Mouse (Mus musculus) hindbrain, embryonic 15.5 days (tissue): ENCODE results near the gene Gm17428. TPM values are rescaled to one million over a fixed set of nuclear protein-coding genes. Genes with fewer than 3 reads are reported as not detected.
"Not testable (repeated sequence)": the region's sequence is repeated elsewhere in the genome, so short reads cannot be mapped to it uniquely, and the experiment has no call there.

Experiments used
- ATAC-seq: fragments of 200-750 bp; cut with Nextera tagmentation; 2 replicates; pipeline ENCODE4 v1.8.0; 2017; ENCODE audit warnings: low read depth, moderate number of reproducible peaks, moderate TSS enrichment; ENCODE audit not compliant: low FRiP score
- H3K27ac ChIP-seq: fragments of 300-500 bp; sonication (generic); replicated peaks from 2 replicates; pipeline ENCODE4 v1.5.1; 2015; ENCODE audit warnings: mild to moderate bottlenecking, inconsistent platforms
- H3K27me3 ChIP-seq: fragments of 300-500 bp; sonication (generic); 2 replicates; pipeline ENCODE4 v1.6.1; 2015; ENCODE audit warnings: control low read depth, inconsistent platforms
- H3K36me3 ChIP-seq: fragments of 300-500 bp; sonication (generic); 2 replicates; pipeline ENCODE4 v1.6.1; 2015; ENCODE audit warnings: control low read depth, inconsistent platforms
- H3K4me1 ChIP-seq: fragments of 300-500 bp; sonication (generic); replicated peaks from 2 replicates; pipeline ENCODE4 v1.6.1; 2015; ENCODE audit warnings: control low read depth, inconsistent platforms
- H3K4me2 ChIP-seq: fragments of 300-500 bp; sonication (generic); 2 replicates; pipeline ENCODE4 v1.6.1; 2015; ENCODE audit warnings: moderate library complexity, mild to moderate bottlenecking, inconsistent platforms
- H3K4me3 ChIP-seq: fragments of 300-500 bp; sonication (generic); 2 replicates; pipeline ENCODE4 v1.5.1; 2015; ENCODE audit warnings: mild to moderate bottlenecking, inconsistent platforms
- H3K9ac ChIP-seq: fragments of 300-500 bp; sonication (generic); 2 replicates; pipeline ENCODE4 v1.6.1; 2015; ENCODE audit warnings: inconsistent platforms
- H3K9me3 ChIP-seq: fragments of 300-500 bp; sonication (generic); 2 replicates; pipeline ENCODE4 v1.6.1; 2016; ENCODE audit warnings: control low read depth, inconsistent platforms
- WGBS: fragments of 180-500 bp; shearing (Covaris S2); methylation state at CpG from one replicate; pipeline ENCODE4 v1.1.7; 2015; 5-methylcytosine and 5-hydroxymethylcytosine counted together
- polyA plus RNA-seq: library from polyadenylated mRNA; unstranded; fragments of >200 nt; fragmentation: Nextera tagmentation; extraction: Ambion mirVana; gene quantifications from 2 replicates; pipeline ENCODE4 v1.2.1, GENCODE M21; 2015

The Gm17428 gene
- polyA plus RNA-seq, 1 experiment from 2014 or later, result not detected

- H3K4me3 ChIP-seq, result no peak overlapping the region
- H3K9ac ChIP-seq, result no peak overlapping the region
- no peak overlapping the region for H3K4me2 ChIP-seq
- ATAC-seq, result no peak
- no peaks in the 10 kb centered on the region for H3K27me3 ChIP-seq
- H3K9me3 ChIP-seq, result no peaks in the 10 kb centered on the region
- no peaks in the 10 kb centered on the region for H3K4me1 ChIP-seq
- no peaks in the 10 kb centered on the region for H3K36me3 ChIP-seq
- H3K27ac ChIP-seq, result no peak overlapping the region
Observed at GRCm38 (mm10) chr14:54968344-54968743, 8.4 kb upstream of the Gm17428 start.

- not testable (repeated sequence) for H3K9ac ChIP-seq, H3K27me3 ChIP-seq, H3K4me3 ChIP-seq, H3K4me2 ChIP-seq, H3K9me3 ChIP-seq, ATAC-seq, H3K36me3 ChIP-seq
- Histone ChIP-seq H3K27ac (0 out of 2 replicates have a peak overlapping the region, but pooled peaks have one; percentile 80), H3K4me1 (peaks cover 18% of the 10 kb centered on the region)
- WGBS, result 88% methylated on average over 11 of the region's 11 CpGs
Observed at GRCm38 (mm10) chr14:54972786-54973185, 3.9 kb upstream of the Gm17428 start.

GRCm38 (mm10) chr14:54974068-54974791 lies 2.5 kb upstream of the Gm17428 start:
- peak overlapping the region; percentile 80 for H3K27ac ChIP-seq
- H3K27me3 ChIP-seq, result no peaks in the 10 kb centered on the region
- H3K9ac ChIP-seq, result no peak overlapping the region
- 0 out of 2 replicates have a peak overlapping the region, but pooled peaks have one; percentile 5 for H3K4me2 ChIP-seq
- H3K36me3 ChIP-seq, result no peaks in the 10 kb centered on the region
- ATAC-seq, result peak; percentile 81
- H3K4me1 ChIP-seq, result peaks cover 18% of the 10 kb centered on the region
- no peak overlapping the region for H3K4me3 ChIP-seq
- WGBS, result 60% methylated on average over 6 of the region's 6 CpGs
- H3K9me3 ChIP-seq, result no peaks in the 10 kb centered on the region

GRCm38 (mm10) chr14:54978664-54979063 lies 1.9 kb downstream of the Gm17428 start:
- Histone ChIP-seq H3K4me1 (peaks cover 17% of the 10 kb centered on the region), H3K9ac (no peak overlapping the region), H3K36me3 (no peaks in the 10 kb centered on the region), H3K27me3 (no peaks in the 10 kb centered on the region), H3K4me3 (no peak overlapping the region), H3K4me2 (no peak overlapping the region), H3K27ac (no peak overlapping the region), H3K9me3 (no peaks in the 10 kb centered on the region)
- WGBS, result 92% methylated on average over 8 of the region's 8 CpGs
- ATAC-seq, result no peak

GRCm38 (mm10) chr14:54981934-54982333 lies 5.2 kb downstream of the Gm17428 start:
- Histone ChIP-seq H3K4me2 (no peak overlapping the region), H3K27ac (no peak overlapping the region), H3K36me3 (no peaks in the 10 kb centered on the region), H3K9me3 (no peaks in the 10 kb centered on the region), H3K27me3 (no peaks in the 10 kb centered on the region), H3K4me3 (no peak overlapping the region), H3K4me1 (no peaks in the 10 kb centered on the region), H3K9ac (no peak overlapping the region)
- ATAC-seq, result no peak
- 96% methylated on average over 7 of the region's 7 CpGs for WGBS

- WGBS, result 88% methylated on average over 9 of the region's 9 CpGs
Observed at GRCm38 (mm10) chr14:54988350-54988874, 11.7 kb downstream of the Gm17428 start.

GRCm38 (mm10) chr14:54988882-54989281 lies 12.1 kb downstream of the Gm17428 start:
- no peak overlapping the region for H3K27ac ChIP-seq
- WGBS, result 93% methylated on average over 13 of the region's 13 CpGs
- ATAC-seq, result no peak
- no peak overlapping the region for H3K9ac ChIP-seq
- H3K27me3 ChIP-seq, result no peaks in the 10 kb centered on the region
- no peaks in the 10 kb centered on the region for H3K36me3 ChIP-seq
- no peaks in the 10 kb centered on the region for H3K9me3 ChIP-seq
- no peak overlapping the region for H3K4me3 ChIP-seq
- H3K4me2 ChIP-seq, result no peak overlapping the region
- no peaks in the 10 kb centered on the region for H3K4me1 ChIP-seq

More at GRCm38 (mm10) chr14:54988350-54988874, 11.7 kb downstream of the Gm17428 start:
- not testable (repeated sequence) for H3K4me3 ChIP-seq, H3K9ac ChIP-seq, H3K9me3 ChIP-seq, H3K4me1 ChIP-seq, H3K27ac ChIP-seq, H3K27me3 ChIP-seq, H3K36me3 ChIP-seq, H3K4me2 ChIP-seq
- ATAC-seq, result 0 out of 2 replicates have a peak, but pooled peaks have one; percentile 27

GRCm38 (mm10) chr14:54989886-54990441 lies 13.2 kb downstream of the Gm17428 start:
- Histone ChIP-seq H3K36me3 (no peaks in the 10 kb centered on the region), H3K4me2 (no peak overlapping the region), H3K27ac (no peak overlapping the region), H3K9ac (no peak overlapping the region), H3K27me3 (no peaks in the 10 kb centered on the region), H3K4me1 (peaks cover 7% of the 10 kb centered on the region), H3K4me3 (no peak overlapping the region), H3K9me3 (no peaks in the 10 kb centered on the region)
- no peak for ATAC-seq
- 83% methylated on average over 8 of the region's 8 CpGs for WGBS

GRCm38 (mm10) chr14:54992196-54992595 lies 15.5 kb downstream of the Gm17428 start:
- Histone ChIP-seq H3K9me3 (no peaks in the 10 kb centered on the region), H3K36me3 (no peaks in the 10 kb centered on the region), H3K4me3 (no peak overlapping the region), H3K4me1 (peaks cover 28% of the 10 kb centered on the region), H3K27ac (no peak overlapping the region), H3K27me3 (no peaks in the 10 kb centered on the region), H3K9ac (no peak overlapping the region), H3K4me2 (no peak overlapping the region)
- no peak for ATAC-seq
- 90% methylated on average over 10 of the region's 10 CpGs for WGBS

- Histone ChIP-seq H3K9me3 (no peaks in the 10 kb centered on the region), H3K36me3 (no peaks in the 10 kb centered on the region), H3K4me2 (no peak overlapping the region), H3K27me3 (no peaks in the 10 kb centered on the region), H3K9ac (no peak overlapping the region), H3K4me1 (peaks cover 29% of the 10 kb centered on the region), H3K27ac (no peak overlapping the region), H3K4me3 (no peak overlapping the region)
- no peak for ATAC-seq
- 70% methylated on average over 10 of the region's 10 CpGs for WGBS
Observed at GRCm38 (mm10) chr14:54993636-54994035, 16.9 kb downstream of the Gm17428 start.

GRCm38 (mm10) chr14:54994136-54994868 lies 17.6 kb downstream of the Gm17428 start, which contains the start of gene Myh7:
Gene Myh7 (minus strand): TSS chr14:54994626.
- H3K4me2 ChIP-seq, result peak within 1 kb of the TSS; percentile 16; the same call in 1 of the 2 replicates
- 0 out of 2 replicates have a peak, but pooled peaks have one; percentile 4 for ATAC-seq
- no peaks in the 10 kb centered on the region for H3K27me3 ChIP-seq
- H3K27ac ChIP-seq, result peak within 1 kb of the TSS; percentile 89
- no peaks in the 10 kb centered on the region for H3K9me3 ChIP-seq
- H3K36me3 ChIP-seq, result no peaks in the 10 kb centered on the region
- no peak within 1 kb of the TSS for H3K4me3 ChIP-seq
- 57% methylated on average over 11 of the region's 11 CpGs for WGBS
- peaks cover 29% of the 10 kb centered on the region for H3K4me1 ChIP-seq
- 0 out of 2 replicates have a peak within 1 kb of the TSS, but pooled peaks have one; percentile 18 for H3K9ac ChIP-seq

GRCm38 (mm10) chr14:54994869-54995186 lies 18.1 kb downstream of the Gm17428 start:
- no peak overlapping the region for H3K4me2 ChIP-seq
- H3K9ac ChIP-seq, result no peak overlapping the region
- ATAC-seq, result peak; percentile 6; the same call in 1 of the 2 replicates
- H3K36me3 ChIP-seq, result no peaks in the 10 kb centered on the region
- H3K27ac ChIP-seq, result peak overlapping the region; percentile 89
- no peaks in the 10 kb centered on the region for H3K27me3 ChIP-seq
- no peak overlapping the region for H3K4me3 ChIP-seq
- H3K4me1 ChIP-seq, result peaks cover 29% of the 10 kb centered on the region
- no peaks in the 10 kb centered on the region for H3K9me3 ChIP-seq
